Mouse (Mus musculus) stomach, embryonic 14.5 days (tissue): Measurements from ENCODE around the gene Kazn. TPM values are rescaled to one million over a fixed set of nuclear protein-coding genes. Genes with fewer than 3 reads are reported as not detected.

Experiments
- ATAC-seq: fragments of 200-750 bp; cut with Nextera tagmentation; 2 replicates; pipeline ENCODE4 v1.8.0; 2017; ENCODE audit warnings: low read depth, moderate TSS enrichment; ENCODE audit not compliant: insufficient number of reproducible peaks, insufficient read depth, low FRiP score
- H3K27ac ChIP-seq: fragments of 300-500 bp; sonication (generic); 2 replicates; pipeline ENCODE4 v1.5.1; 2014; ENCODE audit warnings: mild to moderate bottlenecking, low read length, moderate library complexity, mixed read lengths
- H3K27me3 ChIP-seq: fragments of 300-500 bp; sonication (generic); 2 replicates; pipeline ENCODE4 v1.6.1; 2014; ENCODE audit warnings: low read length, control low read depth, mixed read lengths; ENCODE audit not compliant: control insufficient read depth, insufficient read depth
- H3K36me3 ChIP-seq: fragments of 300-500 bp; sonication (generic); 2 replicates; pipeline ENCODE4 v1.6.1; 2014; ENCODE audit warnings: mild to moderate bottlenecking, control low read depth, low read length, moderate library complexity, mixed read lengths; ENCODE audit not compliant: control insufficient read depth, insufficient read depth
- H3K4me1 ChIP-seq: fragments of 300-500 bp; sonication (generic); 2 replicates; pipeline ENCODE4 v1.6.1; 2014; ENCODE audit warnings: low read length, control low read depth, mixed read lengths; ENCODE audit not compliant: control insufficient read depth, insufficient read depth
- H3K4me2 ChIP-seq: fragments of 300-500 bp; sonication (generic); replicated peaks from 2 replicates; pipeline ENCODE4 v1.6.1; 2014; ENCODE audit warnings: low read depth, low read length, control low read depth
- H3K4me3 ChIP-seq: fragments of 300-500 bp; sonication (generic); 2 replicates; pipeline ENCODE4 v1.5.1; 2014; ENCODE audit warnings: low read depth, low read length, control low read depth
- H3K9ac ChIP-seq: fragments of 300-500 bp; sonication (generic); replicated peaks from 2 replicates; pipeline ENCODE4 v1.6.1; 2014; ENCODE audit warnings: low read depth, mild to moderate bottlenecking, control low read depth, low read length, moderate library complexity, mixed read lengths
- H3K9me3 ChIP-seq: fragments of 300-500 bp; sonication (generic); 2 replicates; pipeline ENCODE4 v1.6.1; 2016; ENCODE audit warnings: low read depth, low read length, control low read depth; ENCODE audit not compliant: control insufficient read depth
- WGBS: fragments of 180-500 bp; shearing (Covaris S2); extraction: QIAGEN DNeasy Blood & Tissue Kit; methylation state at CpG from one replicate; pipeline ENCODE4 v1.1.7; 2014; 5-methylcytosine and 5-hydroxymethylcytosine counted together
- polyA plus RNA-seq: library from polyadenylated mRNA; unstranded; fragments of >200 nt; fragmentation: Nextera tagmentation; extraction: Ambion mirVana; gene quantifications from 2 replicates; pipeline ENCODE4 v1.2.1, GENCODE M21; 2014

The Kazn gene
- polyA plus RNA-seq, 1 experiment from 2014 or later: 12.5 TPM

DNA sequence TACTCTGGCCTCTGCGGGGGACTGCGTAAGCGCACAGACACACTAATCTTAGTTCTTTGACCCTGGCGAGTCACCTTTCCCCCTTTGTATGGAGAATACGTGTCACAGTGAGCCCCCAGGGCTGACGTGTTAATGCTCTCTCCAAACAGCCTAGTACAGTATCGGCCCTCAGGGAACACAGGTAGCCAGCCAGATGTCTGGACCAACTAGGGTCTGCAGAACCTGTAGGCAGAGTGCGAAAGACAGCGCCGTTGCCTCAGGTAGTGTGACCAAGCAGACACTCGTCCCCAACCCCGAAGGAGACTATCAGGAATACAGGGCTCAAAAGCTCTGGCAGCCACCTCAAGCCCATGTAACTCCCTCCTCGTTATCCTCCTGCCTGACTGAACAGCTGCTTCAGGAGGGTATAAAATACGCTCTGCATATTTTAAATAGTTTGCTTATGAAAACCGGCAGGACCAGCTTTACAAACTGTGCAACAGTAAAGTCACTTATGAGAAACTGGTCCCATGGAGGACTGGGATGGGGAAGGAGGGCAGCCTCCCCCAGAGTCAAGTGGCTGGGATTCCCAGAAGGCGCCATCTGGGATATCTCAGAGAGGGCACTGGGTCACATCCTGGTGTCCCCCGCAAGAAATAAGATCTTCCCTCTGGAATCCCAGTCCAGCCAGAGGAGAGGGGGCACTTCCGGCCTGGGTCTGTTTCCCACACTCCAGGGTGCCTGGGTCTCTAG, 18.0 kb downstream of the Kazn start:
- H3K4me2 ChIP-seq: no peak overlapping the region
- H3K9ac ChIP-seq: no peak overlapping the region
- WGBS: 30% methylated on average over 18 of the region's 18 CpGs
- H3K4me3 ChIP-seq: no peak overlapping the region
- peak overlapping the region; percentile 87 for H3K27ac ChIP-seq
- H3K4me1 ChIP-seq: peaks cover 67% of the 10 kb centered on the region
- H3K9me3 ChIP-seq: no peaks in the 10 kb centered on the region
- H3K27me3 ChIP-seq: no peaks in the 10 kb centered on the region
- H3K36me3 ChIP-seq: no peaks in the 10 kb centered on the region
- peak; percentile 62; the same call in 1 of the 2 replicates for ATAC-seq

DNA sequence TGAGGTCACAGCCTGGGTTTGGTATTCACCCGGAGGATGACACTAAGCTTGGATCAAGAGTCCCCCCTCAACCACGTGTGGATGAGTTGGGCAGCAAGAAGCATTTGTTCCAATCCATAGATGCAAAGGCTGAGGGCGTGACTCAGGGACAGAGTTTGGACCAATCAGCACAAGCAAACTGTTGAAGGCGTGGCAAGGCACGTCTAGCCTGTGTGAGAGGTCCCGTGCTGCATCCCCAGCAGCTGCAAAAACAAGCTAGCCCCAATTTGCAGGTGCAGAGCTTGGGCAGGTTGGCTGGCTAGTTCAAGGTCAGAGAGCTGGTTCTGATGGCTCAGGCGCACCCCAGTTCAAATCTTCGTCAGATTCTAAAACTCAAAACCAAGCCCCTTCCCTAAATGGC, 20.2 kb downstream of the Kazn start:
- Histone ChIP-seq H3K9me3 (no peaks in the 10 kb centered on the region), H3K4me3 (no peak overlapping the region), H3K4me2 (no peak overlapping the region), H3K27me3 (no peaks in the 10 kb centered on the region), H3K9ac (no peak overlapping the region), H3K27ac (no peak overlapping the region), H3K4me1 (peaks cover 54% of the 10 kb centered on the region), H3K36me3 (no peaks in the 10 kb centered on the region)
- ATAC-seq: no peak
- WGBS: 67% methylated on average over 8 of the region's 8 CpGs

DNA sequence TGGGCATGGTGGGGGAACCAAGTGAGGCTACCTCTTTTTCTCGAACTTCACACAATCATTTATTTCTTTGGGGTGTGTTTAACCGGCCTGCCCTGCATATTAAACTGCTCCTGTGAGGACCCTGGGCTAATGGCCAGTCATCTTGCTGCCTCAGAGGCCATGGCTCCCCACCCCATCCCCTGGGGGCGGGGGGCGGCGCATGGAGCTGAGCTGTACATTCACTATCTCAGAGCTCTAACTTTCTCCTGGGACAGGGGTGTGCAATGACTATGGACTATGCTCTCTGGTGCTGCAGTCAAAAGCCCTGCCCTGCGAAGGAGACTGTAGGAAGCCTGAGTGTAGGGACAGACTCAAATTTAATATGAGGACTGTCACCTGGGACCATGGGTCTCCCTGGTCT, 22.2 kb downstream of the Kazn start:
- H3K27me3 ChIP-seq: no peaks in the 10 kb centered on the region
- ATAC-seq: no peak
- peaks cover 52% of the 10 kb centered on the region for H3K4me1 ChIP-seq
- no peak overlapping the region for H3K4me3 ChIP-seq
- H3K9ac ChIP-seq: no peak overlapping the region
- 78% methylated on average over 6 of the region's 6 CpGs for WGBS
- no peaks in the 10 kb centered on the region for H3K9me3 ChIP-seq
- no peaks in the 10 kb centered on the region for H3K36me3 ChIP-seq
- no peak overlapping the region for H3K27ac ChIP-seq
- H3K4me2 ChIP-seq: no peak overlapping the region

DNA sequence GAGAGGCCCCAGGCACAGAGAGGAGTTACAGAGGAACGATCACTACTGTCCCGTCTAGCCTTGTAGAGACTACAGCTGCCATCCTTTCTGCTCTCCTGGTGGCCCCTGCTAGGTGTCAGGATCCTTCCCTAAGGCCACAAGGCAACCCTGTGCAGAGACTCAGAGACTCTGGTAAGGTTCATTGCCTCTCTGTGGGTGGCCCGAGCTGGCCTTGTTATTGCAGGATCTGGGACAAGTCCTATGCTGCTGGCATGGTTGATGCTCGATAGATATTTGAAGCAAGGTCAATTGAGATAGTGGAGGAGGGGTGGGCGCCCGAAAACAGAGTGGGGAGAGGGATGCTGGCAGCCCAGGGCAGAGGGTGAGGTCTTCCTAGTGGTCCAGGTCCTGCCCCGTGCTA, 23.4 kb downstream of the Kazn start:
- Histone ChIP-seq H3K27me3 (no peaks in the 10 kb centered on the region), H3K27ac (no peak overlapping the region), H3K4me1 (peaks cover 40% of the 10 kb centered on the region), H3K4me2 (no peak overlapping the region), H3K4me3 (no peak overlapping the region), H3K9me3 (no peaks in the 10 kb centered on the region), H3K9ac (no peak overlapping the region), H3K36me3 (no peaks in the 10 kb centered on the region)
- no peak for ATAC-seq
- 76% methylated on average over 7 of the region's 7 CpGs for WGBS

DNA sequence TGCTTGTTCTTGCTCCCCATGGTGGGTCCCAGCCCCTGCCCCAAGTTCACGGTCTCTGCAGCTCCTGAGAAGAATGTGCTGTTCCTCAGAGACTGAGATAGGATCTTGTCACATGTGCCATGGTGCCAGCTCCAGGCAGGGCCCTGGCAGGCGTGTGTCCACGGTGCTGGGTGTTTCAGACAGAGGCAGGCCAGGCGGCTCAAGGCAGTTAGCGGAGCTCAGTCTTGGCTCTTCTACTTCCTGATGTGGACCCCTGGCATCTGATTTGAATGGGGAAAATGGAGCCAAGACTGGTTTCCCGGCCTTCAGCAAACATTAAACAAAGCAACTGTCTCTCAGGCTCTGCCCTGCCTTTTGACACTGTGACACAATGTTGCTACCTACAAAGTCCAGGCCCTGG, 24.7 kb downstream of the Kazn start:
- H3K4me3 ChIP-seq: no peak overlapping the region
- 74% methylated on average over 6 of the region's 6 CpGs for WGBS
- no peak overlapping the region for H3K9ac ChIP-seq
- H3K4me1 ChIP-seq: peaks cover 29% of the 10 kb centered on the region
- no peak overlapping the region for H3K27ac ChIP-seq
- H3K9me3 ChIP-seq: no peaks in the 10 kb centered on the region
- H3K27me3 ChIP-seq: no peaks in the 10 kb centered on the region
- ATAC-seq: no peak
- H3K36me3 ChIP-seq: no peaks in the 10 kb centered on the region
- no peak overlapping the region for H3K4me2 ChIP-seq

GRCm38 (mm10) chr4:142212425-142212824, 26.8 kb downstream of the Kazn start:
- H3K4me2 ChIP-seq: no peak overlapping the region
- no peak for ATAC-seq
- WGBS: 74% methylated on average over 9 of the region's 9 CpGs
- no peak overlapping the region for H3K27ac ChIP-seq
- H3K4me3 ChIP-seq: no peak overlapping the region
- H3K9ac ChIP-seq: no peak overlapping the region
- 0 out of 2 replicates have a peak, but pooled peaks cover 5% of the 10 kb centered on the region for H3K36me3 ChIP-seq
- peaks cover 26% of the 10 kb centered on the region for H3K4me1 ChIP-seq
- H3K27me3 ChIP-seq: no peaks in the 10 kb centered on the region
- no peaks in the 10 kb centered on the region for H3K9me3 ChIP-seq

DNA sequence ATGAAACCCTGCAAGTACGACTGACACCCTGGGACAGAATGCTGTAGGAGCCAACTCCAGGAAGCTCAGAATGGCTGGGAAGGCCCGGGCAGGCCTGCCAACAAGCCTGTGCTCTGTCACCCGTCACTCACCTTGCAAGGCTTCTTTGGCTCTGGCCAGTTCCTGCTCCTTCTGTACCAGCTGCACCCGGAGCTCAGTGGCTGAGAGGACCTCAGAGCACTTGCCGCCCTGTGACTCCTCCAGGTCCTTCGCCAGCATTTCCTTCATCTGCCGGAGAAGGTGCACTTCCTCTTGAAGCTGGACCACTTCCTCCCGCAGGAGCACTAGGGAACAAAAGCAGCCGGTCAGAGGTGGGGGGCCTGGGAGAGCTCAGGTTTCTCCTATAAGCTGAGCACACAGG, 29.3 kb downstream of the Kazn start:
- no peak overlapping the region for H3K27ac ChIP-seq
- 0 out of 2 replicates have a peak, but pooled peaks cover 5% of the 10 kb centered on the region for H3K36me3 ChIP-seq
- H3K4me3 ChIP-seq: no peak overlapping the region
- H3K9me3 ChIP-seq: no peaks in the 10 kb centered on the region
- ATAC-seq: no peak
- H3K4me2 ChIP-seq: no peak overlapping the region
- peaks cover 26% of the 10 kb centered on the region for H3K4me1 ChIP-seq
- no peak overlapping the region for H3K9ac ChIP-seq
- 61% methylated on average over 9 of the region's 9 CpGs for WGBS
- H3K27me3 ChIP-seq: no peaks in the 10 kb centered on the region

DNA sequence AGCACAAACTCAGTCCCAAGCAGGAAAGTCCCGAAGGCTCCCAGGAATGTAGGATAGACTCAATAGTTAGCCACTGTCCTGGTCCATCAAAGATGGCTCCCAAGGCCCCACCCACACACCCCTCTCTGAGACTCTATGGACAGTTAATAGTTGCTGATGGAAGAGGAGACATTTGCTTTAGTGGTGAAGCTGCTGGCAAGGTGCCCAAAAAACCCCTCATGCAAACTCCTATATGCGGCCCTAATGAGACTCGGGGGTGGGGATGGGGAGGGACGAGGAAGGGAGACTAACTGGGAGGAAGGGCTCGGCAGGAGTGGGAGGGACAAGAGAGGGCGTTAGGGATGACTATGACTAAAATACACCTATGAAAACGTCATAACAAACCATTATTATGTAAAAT, 29.7 kb downstream of the Kazn start:
- H3K36me3 ChIP-seq: peaks cover 5% of the 10 kb centered on the region; the same call in 1 of the 2 replicates
- H3K4me1 ChIP-seq: peaks cover 22% of the 10 kb centered on the region
- H3K9me3 ChIP-seq: no peaks in the 10 kb centered on the region
- no peaks in the 10 kb centered on the region for H3K27me3 ChIP-seq
- no peak overlapping the region for H3K4me2 ChIP-seq
- H3K9ac ChIP-seq: no peak overlapping the region
- no peak for ATAC-seq
- 43% methylated on average over 7 of the region's 7 CpGs for WGBS
- H3K4me3 ChIP-seq: no peak overlapping the region
- H3K27ac ChIP-seq: no peak overlapping the region

GRCm38 (mm10) chr4:142205693-142206092, 33.5 kb downstream of the Kazn start:
- no peak overlapping the region for H3K9ac ChIP-seq
- H3K27ac ChIP-seq: no peak overlapping the region
- no peaks in the 10 kb centered on the region for H3K27me3 ChIP-seq
- peaks cover 5% of the 10 kb centered on the region; the same call in 1 of the 2 replicates for H3K36me3 ChIP-seq
- 85% methylated on average over 6 of the region's 6 CpGs for WGBS
- no peaks in the 10 kb centered on the region for H3K4me1 ChIP-seq
- H3K9me3 ChIP-seq: no peaks in the 10 kb centered on the region
- no peak overlapping the region for H3K4me3 ChIP-seq
- ATAC-seq: no peak
- H3K4me2 ChIP-seq: no peak overlapping the region
